Mouse (Mus musculus) olfactory bulb, adult 2 months (tissue): ENCODE data around the gene Bcl11b.

Experiments
- CTCF ChIP-seq: fragments of 200-500 bp; IDR thresholded peaks from 2 replicates; pipeline ENCODE4 v1.5.1; 2012; ENCODE audit warnings: low read depth, mild to moderate bottlenecking, low read length, moderate library complexity; ENCODE audit not compliant: insufficient read depth
- POLR2A ChIP-seq: fragments of 200-500 bp; IDR thresholded peaks from 2 replicates; pipeline ENCODE4 v1.6.1; 2012; ENCODE audit warnings: mild to moderate bottlenecking, low read depth, low read length, moderate library complexity; ENCODE audit not compliant: insufficient read depth

DNA sequence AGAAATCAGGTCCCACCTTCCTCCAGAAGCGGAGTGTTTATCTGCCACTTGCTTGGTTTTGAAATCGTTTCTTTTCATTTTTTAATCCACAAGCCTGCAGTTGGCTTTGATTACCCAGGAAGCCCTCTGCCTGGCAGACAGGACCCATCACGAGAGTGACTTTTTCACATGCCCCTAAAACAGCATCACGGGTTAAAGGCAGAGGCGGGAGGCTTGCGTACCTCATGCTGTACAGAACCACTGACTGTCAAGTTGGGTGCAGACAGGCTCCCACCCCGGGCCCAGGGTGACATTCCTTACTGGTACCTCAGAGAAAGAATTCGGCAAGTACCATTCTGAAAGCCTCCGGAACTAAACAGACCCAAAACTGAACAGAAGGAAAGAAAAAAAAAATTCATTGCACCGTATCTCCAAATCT, 27.9 kb downstream of the Bcl11b start:
- TF ChIP-seq CTCF (no peak), POLR2A (no peak)
